Mouse (Mus musculus): ENCODE measurements at regions not wholly inside any gene's neighbourhood (a gene's known extent, or its start where the extent isn't known, plus 50 kb on each side); places are given as distances from the start of the nearest gene placed in this dataset.

- Histone ChIP-seq H3K36me3 (ENCODE audit: control insufficient read depth, insufficient read depth) (no peaks in the 10 kb centered on the region), H3K79me2 (ENCODE audit: control insufficient read depth, insufficient read depth) (no peaks in the 10 kb centered on the region)
Observed at GRCm38 (mm10) chr17:64916657-64917056, 80.8 kb upstream of the 4930583I09Rik start.

GRCm38 (mm10) chr17:64915708-64916107, 79.8 kb upstream of the 4930583I09Rik start:
- Histone ChIP-seq H3K79me2 (ENCODE audit: control insufficient read depth, insufficient read depth) (no peaks in the 10 kb centered on the region), H3K27me3 (ENCODE audit: control insufficient read depth, insufficient read depth, insufficient read length) (peaks cover 4% of the 10 kb centered on the region), H3K36me3 (ENCODE audit: control insufficient read depth, insufficient read depth) (no peaks in the 10 kb centered on the region), H3ac (ENCODE audit: control insufficient read depth, insufficient read length) (no peak overlapping the region), H3K4me3 (no peak overlapping the region), H3K4me2 (ENCODE audit: low read depth) (no peak overlapping the region)
- no peak for TF ChIP-seq MYOD1 (IDR thresholded peaks at IDR 0.05; ENCODE audit: control insufficient read depth in 1 of 3, insufficient read length in 2 of 3, low read depth in 2 of 3)
- TF ChIP-seq POLR2AphosphoS2 (IDR thresholded peaks at IDR 0.05; ENCODE audit: insufficient read length, low read depth) = no peak
- no peak for TF ChIP-seq CEBPB (IDR thresholded peaks at IDR 0.05; ENCODE audit: insufficient read depth, poor library complexity, severe bottlenecking)
- no peak for TF ChIP-seq TCF3 (IDR thresholded peaks at IDR 0.05; ENCODE audit: insufficient read length, low read depth)
- TF ChIP-seq MYOG (IDR thresholded peaks at IDR 0.05; ENCODE audit: control insufficient read depth in 1 of 3, insufficient read depth in 1 of 3, insufficient read length in 2 of 3, low read depth in 2 of 3) = no peak
- no peak for TF ChIP-seq REST (IDR thresholded peaks at IDR 0.05; ENCODE audit: insufficient read depth, insufficient read length)
- no peak for TF ChIP-seq MAX (IDR thresholded peaks at IDR 0.05; ENCODE audit: low read depth)
- TF ChIP-seq TCF12 (IDR thresholded peaks at IDR 0.05; ENCODE audit: insufficient read depth, poor library complexity, severe bottlenecking) = no peak
- no peak for TF ChIP-seq POLR2A (IDR thresholded peaks at IDR 0.05; ENCODE audit: insufficient read length, low read depth)
- no peak for TF ChIP-seq E2F4 (IDR thresholded peaks at IDR 0.05; ENCODE audit: insufficient read depth)
- TF ChIP-seq USF1 (IDR thresholded peaks at IDR 0.05; ENCODE audit: low read depth) = no peak
- TF ChIP-seq SRF (IDR thresholded peaks at IDR 0.05; ENCODE audit: control insufficient read depth, insufficient read length, low read depth) = no peak

More at GRCm38 (mm10) chr17:64916657-64917056, 80.8 kb upstream of the 4930583I09Rik start:
- no peak overlapping the region for H3K4me2 ChIP-seq (ENCODE audit: low read depth)
- no peak overlapping the region for H3ac ChIP-seq (ENCODE audit: control insufficient read depth, insufficient read length)
- TF ChIP-seq USF1 (IDR thresholded peaks at IDR 0.05; ENCODE audit: low read depth) = no peak
- TF ChIP-seq CEBPB (IDR thresholded peaks at IDR 0.05; ENCODE audit: insufficient read depth, poor library complexity, severe bottlenecking) = no peak
- TF ChIP-seq MAX (IDR thresholded peaks at IDR 0.05; ENCODE audit: low read depth) = no peak
- TF ChIP-seq MYOG (IDR thresholded peaks at IDR 0.05; ENCODE audit: control insufficient read depth in 1 of 3, insufficient read depth in 1 of 3, insufficient read length in 2 of 3, low read depth in 2 of 3) = no peak
- TF ChIP-seq REST (IDR thresholded peaks at IDR 0.05; ENCODE audit: insufficient read depth, insufficient read length) = no peak
- TF ChIP-seq POLR2A (IDR thresholded peaks at IDR 0.05; ENCODE audit: insufficient read length, low read depth) = no peak
- TF ChIP-seq E2F4 (IDR thresholded peaks at IDR 0.05; ENCODE audit: insufficient read depth) = no peak
- no peak for TF ChIP-seq SRF (IDR thresholded peaks at IDR 0.05; ENCODE audit: control insufficient read depth, insufficient read length, low read depth)
- no peak for TF ChIP-seq MYOD1 (IDR thresholded peaks at IDR 0.05; ENCODE audit: control insufficient read depth in 1 of 3, insufficient read length in 2 of 3, low read depth in 2 of 3)
- no peak for TF ChIP-seq POLR2AphosphoS2 (IDR thresholded peaks at IDR 0.05; ENCODE audit: insufficient read length, low read depth)
- TF ChIP-seq TCF12 (IDR thresholded peaks at IDR 0.05; ENCODE audit: insufficient read depth, poor library complexity, severe bottlenecking) = no peak
- TF ChIP-seq TCF3 (IDR thresholded peaks at IDR 0.05; ENCODE audit: insufficient read length, low read depth) = no peak
- no peak overlapping the region for H3K4me3 ChIP-seq
- peaks cover 4% of the 10 kb centered on the region for H3K27me3 ChIP-seq (ENCODE audit: control insufficient read depth, insufficient read depth, insufficient read length)

DNA sequence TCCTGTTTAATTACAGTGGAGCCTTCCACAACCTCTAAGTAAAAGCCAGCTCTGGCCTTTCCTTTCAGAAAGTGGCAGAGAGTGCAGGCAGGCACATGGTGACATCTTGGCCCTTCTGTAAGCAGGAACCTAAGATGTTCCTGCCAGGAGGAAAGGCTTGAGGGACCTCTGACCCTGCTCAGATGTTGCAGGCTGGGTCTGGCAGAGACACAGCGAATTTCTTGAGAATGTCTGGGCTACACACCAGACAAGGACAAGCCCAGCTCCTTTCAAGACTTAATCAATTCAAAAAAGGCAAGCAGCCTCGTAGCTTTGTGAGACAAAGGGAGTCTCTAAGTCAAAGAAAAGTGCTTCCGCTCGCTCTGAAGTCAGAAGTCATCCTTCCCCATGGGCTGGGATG, 79.2 kb upstream of the 4930583I09Rik start:
- H3K36me3 ChIP-seq (ENCODE audit: control insufficient read depth, insufficient read depth) = no peaks in the 10 kb centered on the region
- H3ac ChIP-seq (ENCODE audit: control insufficient read depth, insufficient read length) = no peak overlapping the region
- H3K4me2 ChIP-seq (ENCODE audit: low read depth) = no peak overlapping the region
- peaks cover 4% of the 10 kb centered on the region for H3K27me3 ChIP-seq (ENCODE audit: control insufficient read depth, insufficient read depth, insufficient read length)
- H3K4me3 ChIP-seq = no peak overlapping the region
- TF ChIP-seq POLR2AphosphoS2 (IDR thresholded peaks at IDR 0.05; ENCODE audit: insufficient read length, low read depth) (no peak), TCF12 (IDR thresholded peaks at IDR 0.05; ENCODE audit: insufficient read depth, poor library complexity, severe bottlenecking) (no peak), SRF (IDR thresholded peaks at IDR 0.05; ENCODE audit: control insufficient read depth, insufficient read length, low read depth) (no peak), E2F4 (IDR thresholded peaks at IDR 0.05; ENCODE audit: insufficient read depth) (no peak), TCF3 (IDR thresholded peaks at IDR 0.05; ENCODE audit: insufficient read length, low read depth) (no peak), MAX (IDR thresholded peaks at IDR 0.05; ENCODE audit: low read depth) (no peak), USF1 (IDR thresholded peaks at IDR 0.05; ENCODE audit: low read depth) (no peak), MYOG (IDR thresholded peaks at IDR 0.05; ENCODE audit: control insufficient read depth in 1 of 3, insufficient read depth in 1 of 3, insufficient read length in 2 of 3, low read depth in 2 of 3) (no peak), POLR2A (IDR thresholded peaks at IDR 0.05; ENCODE audit: insufficient read length, low read depth) (no peak), MYOD1 (IDR thresholded peaks at IDR 0.05; ENCODE audit: control insufficient read depth in 1 of 3, insufficient read length in 2 of 3, low read depth in 2 of 3) (no peak), CEBPB (IDR thresholded peaks at IDR 0.05; ENCODE audit: insufficient read depth, poor library complexity, severe bottlenecking) (no peak), REST (IDR thresholded peaks at IDR 0.05; ENCODE audit: insufficient read depth, insufficient read length) (no peak)
- no peaks in the 10 kb centered on the region for H3K79me2 ChIP-seq (ENCODE audit: control insufficient read depth, insufficient read depth)

DNA sequence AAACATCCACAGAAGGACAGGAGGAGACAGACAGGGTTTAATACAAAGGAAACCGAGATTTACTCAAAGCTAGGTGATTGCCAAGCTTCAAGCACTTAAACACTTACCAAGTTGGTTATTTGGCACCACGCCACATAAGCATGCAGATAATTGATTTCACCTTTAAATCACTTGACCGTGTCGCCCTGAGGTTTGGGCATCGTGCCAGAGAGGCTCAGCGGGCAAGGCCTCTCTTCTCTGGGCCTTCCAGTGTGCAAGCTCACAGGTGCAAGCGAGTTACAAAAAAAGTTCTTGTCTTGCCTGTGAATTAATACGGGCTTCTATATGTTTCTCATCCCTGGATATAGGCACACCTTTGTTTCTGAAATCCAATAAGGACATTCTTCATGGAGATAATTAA, 78.4 kb upstream of the 4930583I09Rik start:
- H3K4me2 ChIP-seq (ENCODE audit: low read depth) = no peak overlapping the region
- H3K36me3 ChIP-seq (ENCODE audit: control insufficient read depth, insufficient read depth) = no peaks in the 10 kb centered on the region
- H3K4me3 ChIP-seq = no peak overlapping the region
- H3K79me2 ChIP-seq (ENCODE audit: control insufficient read depth, insufficient read depth) = no peaks in the 10 kb centered on the region
- no peak for TF ChIP-seq MYOD1 (IDR thresholded peaks at IDR 0.05; ENCODE audit: control insufficient read depth in 1 of 3, insufficient read length in 2 of 3, low read depth in 2 of 3)
- no peak for TF ChIP-seq SRF (IDR thresholded peaks at IDR 0.05; ENCODE audit: control insufficient read depth, insufficient read length, low read depth)
- TF ChIP-seq USF1 (IDR thresholded peaks at IDR 0.05; ENCODE audit: low read depth) = no peak
- no peak for TF ChIP-seq E2F4 (IDR thresholded peaks at IDR 0.05; ENCODE audit: insufficient read depth)
- no peak for TF ChIP-seq POLR2AphosphoS2 (IDR thresholded peaks at IDR 0.05; ENCODE audit: insufficient read length, low read depth)
- TF ChIP-seq TCF12 (IDR thresholded peaks at IDR 0.05; ENCODE audit: insufficient read depth, poor library complexity, severe bottlenecking) = no peak
- TF ChIP-seq POLR2A (IDR thresholded peaks at IDR 0.05; ENCODE audit: insufficient read length, low read depth) = no peak
- TF ChIP-seq TCF3 (IDR thresholded peaks at IDR 0.05; ENCODE audit: insufficient read length, low read depth) = no peak
- no peak overlapping the region for H3ac ChIP-seq (ENCODE audit: control insufficient read depth, insufficient read length)
- H3K27me3 ChIP-seq (ENCODE audit: control insufficient read depth, insufficient read depth, insufficient read length) = peaks cover 4% of the 10 kb centered on the region

Measured in myocyte (in vitro differentiated cells).